Mouse (Mus musculus) left cerebral cortex, postnatal 10 days (tissue): ENCODE results near the gene Fbxl16. TPM values are rescaled to one million over a fixed set of nuclear protein-coding genes. Genes with fewer than 3 reads are reported as not detected.
A peak's percentile ranks its signal among the peaks of the same experiment; 100 is the strongest.

Source experiments
- DNase-seq, 2 experiments: peaks; one replicate each; pipeline ENCODE4 v3.0.0; 2021 to 2022; ENCODE audit warnings: low spot score in 2 of 2, mixed read lengths in 1 of 2; ENCODE audit errors: extremely low spot score in 1 of 2
- intact Hi-C: fragments of 180-260 bp; cut with DNase I; formaldehyde crosslinking; loops from one replicate; pipeline ENCODE4 v1.15.1; 2025
- microRNA-seq: library from miRNA; unstranded; fragments of <30 nt; microRNA quantifications from one replicate; pipeline ENCODE4 v1.2.0, GENCODE M21; 2022
- total RNA-seq, 2 experiments: library from RNA; stranded (reverse); gene quantifications; 2 replicates each; pipeline ENCODE4 v1.2.3; 2021

Fbxl16 gene
- total RNA-seq, 2 experiments from 2014 or later = 306 to 311 TPM

- intact Hi-C loops = no loop called here
- no peak for DNase-seq
Measured at GRCm38 (mm10) chr17:25864311-25864710, 55.4 kb downstream of the Fbxl16 start.

- intact Hi-C loops = no loop called here
- DNase-seq = no peak
Measured at GRCm38 (mm10) chr17:25865288-25865687, 56.4 kb downstream of the Fbxl16 start.

- DNase-seq = no peak
Measured at GRCm38 (mm10) chr17:25866172-25866571, 57.3 kb downstream of the Fbxl16 start.

DNA sequence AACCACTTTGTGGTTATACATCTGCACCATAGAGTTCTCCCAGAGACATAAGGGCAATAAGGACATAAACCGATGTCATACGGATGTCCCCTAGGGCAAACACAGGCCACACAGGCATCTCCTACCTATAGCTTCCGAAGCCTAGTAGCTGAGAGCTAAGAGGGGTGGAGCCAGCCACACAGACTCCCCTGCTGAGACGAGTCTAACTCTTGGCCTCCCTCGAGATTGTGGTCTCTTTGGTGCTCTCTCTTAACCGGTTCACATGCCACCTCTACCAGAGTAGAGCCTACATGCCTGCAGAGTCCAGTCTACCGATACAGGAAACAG lies 58.6 kb downstream of the Fbxl16 start:
- intact Hi-C loops = no loop called here
- no peak for DNase-seq

More at GRCm38 (mm10) chr17:25866172-25866571, 57.3 kb downstream of the Fbxl16 start:
- intact Hi-C loops = no loop called here

DNA sequence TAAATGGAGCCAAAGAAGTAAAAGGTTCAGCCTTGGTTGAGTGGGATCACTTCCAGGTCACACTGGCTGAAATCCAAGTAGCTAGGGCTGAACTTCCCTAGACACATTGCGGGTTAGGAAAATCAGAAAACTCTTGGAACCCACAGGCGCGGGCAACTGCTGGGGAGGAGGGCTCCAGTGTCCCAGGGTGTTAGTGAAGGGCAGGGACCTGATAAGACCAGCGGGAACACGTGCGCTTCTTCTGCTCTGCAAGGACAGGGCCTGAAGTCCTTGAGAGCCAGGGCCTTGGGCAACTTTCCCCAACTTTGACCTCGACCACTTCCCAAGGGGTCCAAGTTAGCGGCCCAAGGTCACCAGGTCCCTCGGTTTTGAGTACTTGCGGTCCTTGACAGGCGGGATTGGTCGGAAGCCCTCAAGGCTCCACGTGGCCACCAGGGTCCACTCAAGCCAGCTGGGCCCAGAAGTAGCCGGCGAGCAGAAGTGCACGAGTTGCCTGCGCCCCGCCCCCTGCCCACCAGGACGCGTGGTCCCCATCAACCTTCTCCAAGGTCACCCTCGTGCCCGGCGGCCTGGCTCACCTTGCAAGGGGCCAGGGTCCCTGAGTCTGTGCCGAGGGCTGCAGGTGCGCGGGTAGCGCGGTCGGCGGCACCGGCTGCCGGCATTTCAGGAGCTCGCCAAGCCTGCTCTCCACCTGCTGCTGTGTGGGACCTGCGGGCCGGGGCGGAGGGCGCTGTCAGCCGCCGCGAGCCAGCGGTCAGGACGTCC lies 59.1 kb downstream of the Fbxl16 start:
- intact Hi-C loops = no loop called here
- peak in 1 of 2 experiments; percentile 69 for DNase-seq

DNA sequence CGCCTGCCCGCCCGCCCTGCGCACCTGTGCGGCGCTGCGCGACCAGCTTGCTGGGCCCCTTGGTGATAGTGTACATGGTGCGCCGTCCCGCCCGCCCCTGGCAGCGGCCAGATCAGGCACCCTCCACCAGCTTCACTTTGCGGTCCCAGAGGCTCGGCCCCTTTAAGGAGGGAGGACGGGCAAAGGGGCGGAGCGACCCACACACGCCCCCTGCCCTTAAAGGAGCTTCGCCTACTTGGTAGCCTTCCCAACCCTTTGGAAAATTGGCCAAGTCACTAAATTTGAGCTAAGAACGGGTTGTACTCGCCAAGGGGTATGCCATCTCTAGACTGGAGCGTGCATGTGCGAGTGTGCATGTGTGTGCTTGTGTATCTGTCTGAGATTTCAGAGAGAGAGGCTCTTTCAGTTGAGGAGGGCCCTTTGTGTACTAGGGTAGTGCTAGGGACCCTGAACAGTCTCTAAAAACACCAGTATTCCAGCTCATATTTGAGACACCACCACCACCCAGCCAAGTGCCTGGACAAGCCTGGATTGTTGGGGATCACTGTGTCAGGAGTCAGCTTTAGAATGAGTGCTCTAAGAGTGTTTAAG lies 59.8 kb downstream of the Fbxl16 start, which contains the start of gene Mcrip2:
TSS of gene Mcrip2 (minus strand) at position 164 of the 591 bp plus-strand sequence.
- intact Hi-C loops = no loop called here
- DNase-seq = peak in 1 of 2 experiments; percentile 90

GRCm38 (mm10) chr17:25869498-25869897 lies 60.6 kb downstream of the Fbxl16 start:
- DNase-seq = no peak
- intact Hi-C loops = no loop called here

- intact Hi-C loops = no loop called here
Measured at GRCm38 (mm10) chr17:25869954-25870353, 61.1 kb downstream of the Fbxl16 start.

More at GRCm38 (mm10) chr17:25869954-25870353, 61.1 kb downstream of the Fbxl16 start:
- no peak for DNase-seq

Small RNA genes within 50 kb of the gene (microRNA-seq; reads per million reads assigned to microRNA genes)
- gene Mir3082 (2.9 reads per million, percentile 2 among the genes with 10 or more reads in this experiment), gene Mir6966 (4.6 reads per million, percentile 16 among the genes with 10 or more reads in this experiment)

Other genes starting within 250 kb of the Fbxl16 start
- 10 to 100 TPM; 45.3 to 56.2 TPM for gene Sox8, start 238.4 kb upstream of the Fbxl16 start, total RNA-seq
- 10 to 100 TPM; 22.2 to 23.4 TPM for gene Lmf1, start 230.0 kb upstream of the Fbxl16 start, total RNA-seq
- gene Gng13, start 91.9 kb upstream of the Fbxl16 start, total RNA-seq = 10 to 100 TPM; 86.1 to 88.9 TPM
- 1 to 10 TPM; 3.0 to 4.8 TPM for gene Chtf18, start 81.7 kb upstream of the Fbxl16 start, total RNA-seq
- gene Rpusd1, start 81.4 kb upstream of the Fbxl16 start, total RNA-seq = 10 to 100 TPM; 31.9 to 32.4 TPM
- not detected for gene Mslnl, start 73.0 kb upstream of the Fbxl16 start, total RNA-seq
- gene Msln, start 54.7 kb upstream of the Fbxl16 start, total RNA-seq = 1 to 10 TPM; 4.0 to 5.4 TPM
- 10 to 100 TPM; 26.2 to 26.3 TPM for gene Narfl, start 35.3 kb upstream of the Fbxl16 start, total RNA-seq
- gene Haghl, start 23.4 kb upstream of the Fbxl16 start, total RNA-seq = 100 to 1,000 TPM; 132 to 133 TPM
- under 1 TPM in 1 of 2 experiments, not detected in 1; 0.16 TPM for gene Ccdc78, start 22.5 kb upstream of the Fbxl16 start, total RNA-seq
- 10 to 100 TPM; 74.3 to 74.9 TPM for gene Fam173a, start 16.2 kb upstream of the Fbxl16 start, total RNA-seq
- 1 to 10 TPM; 1.7 to 2.3 TPM for gene AC134908.4, start 13.4 kb upstream of the Fbxl16 start, total RNA-seq
- 10 to 100 TPM; 59.8 to 61.1 TPM for gene Metrn, start 11.9 kb upstream of the Fbxl16 start, total RNA-seq
- 10 to 100 TPM; 20.4 to 24.6 TPM for gene Wdr24, start 14.5 kb downstream of the Fbxl16 start, total RNA-seq
- 10 to 100 TPM; 59.9 to 61.5 TPM for gene Jmjd8, start 19.8 kb downstream of the Fbxl16 start, total RNA-seq
- 100 to 1,000 TPM; 168 to 171 TPM for gene Stub1, start 24.3 kb downstream of the Fbxl16 start, total RNA-seq
- gene Rhbdl1, start 28.2 kb downstream of the Fbxl16 start, total RNA-seq = 10 to 100 TPM; 84.5 to 94.2 TPM
- gene Gm20683, start 32.7 kb downstream of the Fbxl16 start, total RNA-seq = 10 to 100 TPM; 28.7 to 29.9 TPM
- gene Rhot2, start 35.8 kb downstream of the Fbxl16 start, total RNA-seq = 10 to 100 TPM; 68.8 to 74.7 TPM
- gene Wdr90, start 52.4 kb downstream of the Fbxl16 start, total RNA-seq = 10 to 100 TPM; 34.0 to 35.6 TPM
- 10 to 100 TPM; 27.7 to 31.4 TPM for gene Mcrip2, start 59.7 kb downstream of the Fbxl16 start, total RNA-seq
- gene Mettl26, start 66.0 kb downstream of the Fbxl16 start, total RNA-seq = 10 to 100 TPM; 34.8 to 36.0 TPM
- 1 to 10 TPM in 1 of 2 experiments, under 1 TPM in 1; 0.63 to 1.4 TPM for gene Wfikkn1, start 71.8 kb downstream of the Fbxl16 start, total RNA-seq
- gene Rab40c, start 110.6 kb downstream of the Fbxl16 start, total RNA-seq = 10 to 100 TPM; 46.2 to 53.4 TPM
- gene Pigq, start 135.9 kb downstream of the Fbxl16 start, total RNA-seq = 100 to 1,000 TPM; 123 to 126 TPM
- not detected for gene Nhlrc4, start 135.9 kb downstream of the Fbxl16 start, total RNA-seq
- gene A930017K11Rik, start 143.5 kb downstream of the Fbxl16 start, total RNA-seq = not detected
- 10 to 100 TPM; 41.5 to 42.5 TPM for gene Capn15, start 176.7 kb downstream of the Fbxl16 start, total RNA-seq